In genomic region chr9:76168355-76168754, GRCm38 (mm10) we compare ENCODE assay signal across 14 mouse cellular contexts. TPM values are rescaled to one million over a fixed set of nuclear protein-coding genes. Genes with fewer than 3 reads are reported as not detected.
DNase-seq lines count a peak whose midpoint lies in the region; ATAC-seq lines count a peak whose summit lies in the region.
"Had no signal": no experiment of that assay in that cellular context is flagged by ENCODE, and none has a peak within 500 bp of the region (broad histone marks: within the 10 kb centered on the region; RNA-seq: fewer than 3 reads in every experiment).

No protein-coding gene starts in this region.

- H3K4me3 ChIP-seq in heart, embryonic 10.5 days: no peak overlapping the region
- no peak overlapping the region for H3K4me3 ChIP-seq in midbrain, embryonic 14.5 days (replicated peaks; ENCODE audit: low read depth, low read length)
- no peak overlapping the region for H3K4me3 ChIP-seq in midbrain, embryonic 10.5 days
- no peak overlapping the region for H3K4me3 ChIP-seq in hindbrain, embryonic 14.5 days (replicated peaks; ENCODE audit: low read length)
- no peak overlapping the region for H3K4me3 ChIP-seq in forebrain, embryonic 13.5 days

- 35% methylated on average over 3 of the region's 3 CpGs for WGBS in heart, embryonic 10.5 days
- 67% methylated on average over 3 of the region's 3 CpGs for WGBS in midbrain, embryonic 14.5 days
- WGBS in midbrain, embryonic 10.5 days: 59% methylated on average over 3 of the region's 3 CpGs
- 50% methylated on average over 3 of the region's 3 CpGs for WGBS in hindbrain, embryonic 14.5 days
- 45% methylated on average over 3 of the region's 3 CpGs for WGBS in forebrain, embryonic 13.5 days

- no peaks in the 10 kb centered on the region for H3K36me3 ChIP-seq in heart, embryonic 10.5 days
- no peaks in the 10 kb centered on the region for H3K36me3 ChIP-seq in midbrain, embryonic 14.5 days (ENCODE audit: control insufficient read depth, insufficient read depth, low read length)
- H3K36me3 ChIP-seq in midbrain, embryonic 10.5 days: no peaks in the 10 kb centered on the region
- H3K36me3 ChIP-seq in hindbrain, embryonic 14.5 days (replicated peaks; ENCODE audit: control insufficient read depth, insufficient read depth): no peaks in the 10 kb centered on the region
- H3K36me3 ChIP-seq in forebrain, embryonic 13.5 days (ENCODE audit: poor library complexity, severe bottlenecking): no peaks in the 10 kb centered on the region

- H3K9ac ChIP-seq in midbrain, embryonic 14.5 days (replicated peaks; ENCODE audit: low read length): no peak overlapping the region
- H3K9ac ChIP-seq in hindbrain, embryonic 14.5 days: no peak overlapping the region
- no peak overlapping the region for H3K9ac ChIP-seq in forebrain, embryonic 13.5 days

- ATAC-seq in midbrain, embryonic 14.5 days (ENCODE audit: low FRiP score, low TSS enrichment): no peak
- no peak for ATAC-seq in hindbrain, embryonic 14.5 days (ENCODE audit: low FRiP score)
- no peak for ATAC-seq in forebrain, embryonic 13.5 days

- no peaks in the 10 kb centered on the region for H3K4me1 ChIP-seq in heart, embryonic 10.5 days
- H3K4me1 ChIP-seq in midbrain, embryonic 14.5 days (ENCODE audit: control insufficient read depth, insufficient read depth, low read length): no peaks in the 10 kb centered on the region
- H3K4me1 ChIP-seq in midbrain, embryonic 10.5 days: no peaks in the 10 kb centered on the region
- no peaks in the 10 kb centered on the region for H3K4me1 ChIP-seq in hindbrain, embryonic 14.5 days (replicated peaks; ENCODE audit: control insufficient read depth, insufficient read depth, low read length)
- no peaks in the 10 kb centered on the region for H3K4me1 ChIP-seq in forebrain, embryonic 13.5 days

- H3K27me3 ChIP-seq in heart, embryonic 10.5 days (ENCODE audit: insufficient read depth, poor library complexity, severe bottlenecking): no peaks in the 10 kb centered on the region
- H3K27me3 ChIP-seq in midbrain, embryonic 14.5 days (ENCODE audit: control insufficient read depth, insufficient read depth, low read length): no peaks in the 10 kb centered on the region
- H3K27me3 ChIP-seq in midbrain, embryonic 10.5 days (ENCODE audit: low read depth, poor library complexity, severe bottlenecking): no peaks in the 10 kb centered on the region
- H3K27me3 ChIP-seq in hindbrain, embryonic 14.5 days (ENCODE audit: control insufficient read depth, insufficient read depth, low read length): no peaks in the 10 kb centered on the region
- H3K27me3 ChIP-seq in forebrain, embryonic 13.5 days: no peaks in the 10 kb centered on the region

- H3K27ac ChIP-seq in heart, embryonic 10.5 days: no peak overlapping the region
- no peak overlapping the region for H3K27ac ChIP-seq in midbrain, embryonic 14.5 days (replicated peaks; ENCODE audit: low read depth, low read length)
- no peak overlapping the region for H3K27ac ChIP-seq in midbrain, embryonic 10.5 days (replicated peaks)
- H3K27ac ChIP-seq in hindbrain, embryonic 14.5 days: no peak overlapping the region
- no peak overlapping the region for H3K27ac ChIP-seq in forebrain, embryonic 13.5 days

- no peaks in the 10 kb centered on the region for H3K9me3 ChIP-seq in heart, embryonic 10.5 days
- no peaks in the 10 kb centered on the region for H3K9me3 ChIP-seq in midbrain, embryonic 14.5 days (ENCODE audit: control insufficient read depth, low read length)
- H3K9me3 ChIP-seq in midbrain, embryonic 10.5 days (replicated peaks): no peaks in the 10 kb centered on the region
- H3K9me3 ChIP-seq in hindbrain, embryonic 14.5 days (ENCODE audit: control insufficient read depth, low read length): no peaks in the 10 kb centered on the region
- H3K9me3 ChIP-seq in forebrain, embryonic 13.5 days (replicated peaks): no peaks in the 10 kb centered on the region

- DNase-seq in heart, postnatal 10 days: peak; percentile 8 to 24
- DNase-seq in heart, embryonic 10.5 days (ENCODE audit: low spot score): no peak
- peak; percentile 5 for DNase-seq in midbrain, embryonic 14.5 days
- DNase-seq in midbrain, embryonic 10.5 days (ENCODE audit: low spot score): no peak
- peak; percentile 8 for DNase-seq in adipocyte (ENCODE audit: low spot score)
- DNase-seq in left cerebral cortex, postnatal 4 days: peak; percentile 10
- DNase-seq in hindbrain, embryonic 14.5 days (ENCODE audit: low spot score): no peak

- intact Hi-C loops in heart, postnatal 10 days (cut with DNase I): no loop called here
- intact Hi-C loops in left cerebral cortex, postnatal 4 days (cut with DNase I): no loop called here

- no peak overlapping the region for H3K4me2 ChIP-seq in midbrain, embryonic 14.5 days (ENCODE audit: low read length)
- no peak overlapping the region for H3K4me2 ChIP-seq in hindbrain, embryonic 14.5 days (replicated peaks)
- no peak overlapping the region for H3K4me2 ChIP-seq in forebrain, embryonic 13.5 days

RNA-seq across cellular contexts. Expression of gene Gfral, which starts 45.1 kb away (rescaled TPM):
- total RNA-seq in heart, postnatal 10 days (2021): not detected
- polyA plus RNA-seq in heart, embryonic 10.5 days (2016; fragmentation: Nextera tagmentation; extraction: Ambion mirVana): not detected in 2 replicates
- polyA plus RNA-seq in midbrain, embryonic 14.5 days (2014; fragmentation: Nextera tagmentation; extraction: Ambion mirVana): not detected in 2 replicates
- polyA plus RNA-seq in midbrain, embryonic 10.5 days (2016; fragmentation: Nextera tagmentation; extraction: Ambion mirVana): not detected in 2 replicates
- total RNA-seq in left cerebral cortex, postnatal 4 days (2021): not detected
- not detected in 2 replicates for polyA plus RNA-seq in hindbrain, embryonic 14.5 days (2014; fragmentation: Nextera tagmentation; extraction: Ambion mirVana)
- not detected in 2 replicates for polyA plus RNA-seq in forebrain, embryonic 13.5 days (2015; fragmentation: Nextera tagmentation; extraction: Ambion mirVana)
- total RNA-seq: common myeloid progenitor, adult 5-6 weeks; heart, postnatal 36 days; layer of hippocampus, adult 18-20 months had no signal
- polyA plus RNA-seq: frontal cortex, adult 2 months; lung, embryonic 16.5 days; spleen, adult 2 months had no signal

Comparison
In these comparisons a context has a peak if more than half of its experiments do, and no peak if none do; other contexts are left out.
1. DNase-seq: peak in heart, postnatal 10 days (2 of 2), midbrain, embryonic 14.5 days (single experiment), adipocyte (single experiment) and left cerebral cortex, postnatal 4 days (single experiment); none in heart, embryonic 10.5 days (single experiment), midbrain, embryonic 10.5 days (single experiment) and hindbrain, embryonic 14.5 days (single experiment).